Mouse (Mus musculus) midbrain, embryonic 12.5 days (tissue): ENCODE measurements at regions not wholly inside any gene's neighbourhood (a gene's known extent, or its start where the extent isn't known, plus 50 kb on each side); places are given as distances from the start of the nearest gene placed in this dataset. TPM values are rescaled to one million over a fixed set of nuclear protein-coding genes. Genes with fewer than 3 reads are reported as not detected.
"Not testable (repeated sequence)": the region's sequence is repeated elsewhere in the genome, so short reads cannot be mapped to it uniquely, and the experiment has no call there.

Experiments used
- ATAC-seq: fragments of 200-750 bp; cut with Nextera tagmentation; 2 replicates; pipeline ENCODE4 v1.8.0; 2017; ENCODE audit warnings: low read depth, moderate TSS enrichment, moderate library complexity; ENCODE audit not compliant: low FRiP score
- H3K27ac ChIP-seq: fragments of 300-500 bp; sonication (generic); replicated peaks from 2 replicates; pipeline ENCODE4 v1.5.1; 2016; ENCODE audit warnings: mild to moderate bottlenecking
- H3K27me3 ChIP-seq: fragments of 300-500 bp; sonication (generic); 2 replicates; pipeline ENCODE4 v1.6.1; 2016; ENCODE audit warnings: mild to moderate bottlenecking
- H3K36me3 ChIP-seq: fragments of 300-500 bp; sonication (generic); 2 replicates; pipeline ENCODE4 v1.6.1; 2016
- H3K4me1 ChIP-seq: fragments of 300-500 bp; sonication (generic); 2 replicates; pipeline ENCODE4 v1.6.1; 2016
- H3K4me2 ChIP-seq: fragments of 300-500 bp; sonication (generic); replicated peaks from 2 replicates; pipeline ENCODE4 v1.6.1; 2016; ENCODE audit warnings: mild to moderate bottlenecking, moderate library complexity
- H3K4me3 ChIP-seq: fragments of 300-500 bp; sonication (generic); 2 replicates; pipeline ENCODE4 v1.5.1; 2016; ENCODE audit warnings: mild to moderate bottlenecking
- H3K9ac ChIP-seq: fragments of 300-500 bp; sonication (generic); replicated peaks from 2 replicates; pipeline ENCODE4 v1.6.1; 2016; ENCODE audit warnings: mild to moderate bottlenecking, moderate library complexity
- H3K9me3 ChIP-seq: fragments of 300-500 bp; sonication (generic); 2 replicates; pipeline ENCODE4 v1.6.1; 2016; ENCODE audit warnings: mild to moderate bottlenecking
- WGBS: fragments of 180-500 bp; shearing (Covaris S2); methylation state at CpG from one replicate; pipeline ENCODE4 v1.1.7; 2016; 5-methylcytosine and 5-hydroxymethylcytosine counted together
- microRNA-seq: library from miRNA; unstranded; fragments of <30 nt; microRNA quantifications from one replicate; pipeline ENCODE4, GENCODE M21; 2017

GRCm38 (mm10) chr12:115761766-115762165 is 285.8 kb upstream of the Zfp386 start:
- no CpG with 5 or more reads among the region's 1 CpGs for WGBS
- H3K9me3 ChIP-seq, H3K9ac ChIP-seq, H3K4me1 ChIP-seq, H3K27ac ChIP-seq, H3K27me3 ChIP-seq, ATAC-seq, H3K36me3 ChIP-seq, H3K4me3 ChIP-seq, H3K4me2 ChIP-seq: not testable (repeated sequence)

GRCm38 (mm10) chr12:115764939-115765479 is 282.5 kb upstream of the Zfp386 start:
- H3K27ac ChIP-seq, H3K9ac ChIP-seq, H3K4me3 ChIP-seq, H3K27me3 ChIP-seq, ATAC-seq, H3K36me3 ChIP-seq, H3K4me1 ChIP-seq, H3K4me2 ChIP-seq, H3K9me3 ChIP-seq: not testable (repeated sequence)
- WGBS: 69% methylated on average over 4 of the region's 4 CpGs

- not testable (repeated sequence) for H3K4me2 ChIP-seq, ATAC-seq, H3K4me1 ChIP-seq, H3K9ac ChIP-seq, H3K9me3 ChIP-seq, H3K36me3 ChIP-seq, H3K4me3 ChIP-seq, H3K27ac ChIP-seq, H3K27me3 ChIP-seq
Observed at GRCm38 (mm10) chr12:115771176-115771575, 276.3 kb upstream of the Zfp386 start.

GRCm38 (mm10) chr12:115790369-115790768 is 257.2 kb upstream of the Zfp386 start:
- not testable (repeated sequence) for H3K27me3 ChIP-seq, H3K27ac ChIP-seq, H3K9ac ChIP-seq, H3K4me3 ChIP-seq, H3K36me3 ChIP-seq, ATAC-seq, H3K4me1 ChIP-seq, H3K4me2 ChIP-seq
- WGBS: 58% methylated on average over 1 of the region's 1 CpGs
- peaks cover 11% of the 10 kb centered on the region for H3K9me3 ChIP-seq

- H3K4me1 ChIP-seq, H3K27me3 ChIP-seq, ATAC-seq, H3K4me2 ChIP-seq, H3K4me3 ChIP-seq, H3K27ac ChIP-seq, H3K9ac ChIP-seq, H3K9me3 ChIP-seq, H3K36me3 ChIP-seq: not testable (repeated sequence)
- 69% methylated on average over 2 of the region's 2 CpGs for WGBS
Observed at GRCm38 (mm10) chr12:115802499-115802898, 245.0 kb upstream of the Zfp386 start.

- H3K27ac ChIP-seq, H3K4me3 ChIP-seq, H3K9me3 ChIP-seq, H3K27me3 ChIP-seq, H3K36me3 ChIP-seq, H3K4me2 ChIP-seq, ATAC-seq, H3K4me1 ChIP-seq, H3K9ac ChIP-seq: not testable (repeated sequence)
- WGBS: 52% methylated on average over 2 of the region's 2 CpGs
Observed at GRCm38 (mm10) chr12:115803675-115804074, 243.8 kb upstream of the Zfp386 start.

- 49% methylated on average over 1 of the region's 1 CpGs for WGBS
- Histone ChIP-seq H3K9ac (no peak overlapping the region), H3K27ac (no peak overlapping the region), H3K4me1 (no peaks in the 10 kb centered on the region), H3K9me3 (peaks cover 8% of the 10 kb centered on the region; the same call in 1 of the 2 replicates), H3K36me3 (no peaks in the 10 kb centered on the region), H3K27me3 (no peaks in the 10 kb centered on the region), H3K4me2 (no peak overlapping the region), H3K4me3 (no peak overlapping the region)
- ATAC-seq: no peak
Observed at GRCm38 (mm10) chr12:115807978-115808377, 239.5 kb upstream of the Zfp386 start.

Small RNAs in the stretch of these regions (microRNA-seq; reads per million reads assigned to microRNA genes)
- not detected for gene Gm27722
- gene Mir6388: not detected
